Mouse (Mus musculus) intestine, embryonic 14.5 days (tissue): ENCODE results near the gene Tmem120a. TPM values are rescaled to one million over a fixed set of nuclear protein-coding genes. Genes with fewer than 3 reads are reported as not detected.

Source experiments
- ATAC-seq: fragments of 200-750 bp; cut with Nextera tagmentation; replicated peaks from 2 replicates; pipeline ENCODE4 v1.8.0; 2017; ENCODE audit warnings: low read depth, moderate number of reproducible peaks, moderate TSS enrichment, moderate library complexity; ENCODE audit not compliant: low FRiP score, low TSS enrichment
- DNase-seq: peaks from one replicate; pipeline ENCODE4 v3.0.0-alpha.2; 2018; ENCODE audit warnings: low spot score
- H3K27ac ChIP-seq: fragments of 300-500 bp; sonication (generic); 2 replicates; pipeline ENCODE4 v1.5.1; 2014; ENCODE audit warnings: low read depth, mild to moderate bottlenecking, control low read depth
- H3K27me3 ChIP-seq: fragments of 300-500 bp; sonication (generic); replicated peaks from 2 replicates; pipeline ENCODE4 v1.6.1; 2014; ENCODE audit warnings: low read length, control low read depth; ENCODE audit not compliant: control insufficient read depth, insufficient read depth
- H3K36me3 ChIP-seq: fragments of 300-500 bp; sonication (generic); 2 replicates; pipeline ENCODE4 v1.6.1; 2014; ENCODE audit warnings: low read length, control low read depth; ENCODE audit not compliant: control insufficient read depth, insufficient read depth
- H3K4me1 ChIP-seq: fragments of 300-500 bp; sonication (generic); replicated peaks from 2 replicates; pipeline ENCODE4 v1.6.1; 2014; ENCODE audit warnings: low read length, control low read depth, mixed read lengths; ENCODE audit not compliant: control insufficient read depth, insufficient read depth
- H3K4me2 ChIP-seq: fragments of 300-500 bp; sonication (generic); 2 replicates; pipeline ENCODE4 v1.6.1; 2014; ENCODE audit warnings: low read length
- H3K4me3 ChIP-seq: fragments of 300-500 bp; sonication (generic); 2 replicates; pipeline ENCODE4 v1.5.1; 2014; ENCODE audit warnings: low read depth, low read length, control low read depth, mixed read lengths
- H3K9ac ChIP-seq: fragments of 300-500 bp; sonication (generic); 2 replicates; pipeline ENCODE4 v1.6.1; 2014; ENCODE audit warnings: mild to moderate bottlenecking, low read length
- H3K9me3 ChIP-seq: fragments of 300-500 bp; sonication (generic); 2 replicates; pipeline ENCODE4 v1.6.1; 2016; ENCODE audit warnings: low read length, control low read depth; ENCODE audit not compliant: control insufficient read depth
- WGBS: fragments of 180-500 bp; shearing (Covaris S2); extraction: QIAGEN DNeasy Blood & Tissue Kit; methylation state at CpG from one replicate; pipeline ENCODE4 v1.1.7; 2014; 5-methylcytosine and 5-hydroxymethylcytosine counted together
- microRNA-seq: library from miRNA; unstranded; fragments of <30 nt; microRNA quantifications from one replicate; pipeline ENCODE4, GENCODE M21; 2016
- polyA plus RNA-seq: library from polyadenylated mRNA; unstranded; fragments of >200 nt; fragmentation: Nextera tagmentation; extraction: Ambion mirVana; gene quantifications from 2 replicates; pipeline ENCODE4 v1.2.1, GENCODE M21; 2014

Gene Tmem120a
- polyA plus RNA-seq, 1 experiment from 2014 or later: 40.9 TPM

DNA sequence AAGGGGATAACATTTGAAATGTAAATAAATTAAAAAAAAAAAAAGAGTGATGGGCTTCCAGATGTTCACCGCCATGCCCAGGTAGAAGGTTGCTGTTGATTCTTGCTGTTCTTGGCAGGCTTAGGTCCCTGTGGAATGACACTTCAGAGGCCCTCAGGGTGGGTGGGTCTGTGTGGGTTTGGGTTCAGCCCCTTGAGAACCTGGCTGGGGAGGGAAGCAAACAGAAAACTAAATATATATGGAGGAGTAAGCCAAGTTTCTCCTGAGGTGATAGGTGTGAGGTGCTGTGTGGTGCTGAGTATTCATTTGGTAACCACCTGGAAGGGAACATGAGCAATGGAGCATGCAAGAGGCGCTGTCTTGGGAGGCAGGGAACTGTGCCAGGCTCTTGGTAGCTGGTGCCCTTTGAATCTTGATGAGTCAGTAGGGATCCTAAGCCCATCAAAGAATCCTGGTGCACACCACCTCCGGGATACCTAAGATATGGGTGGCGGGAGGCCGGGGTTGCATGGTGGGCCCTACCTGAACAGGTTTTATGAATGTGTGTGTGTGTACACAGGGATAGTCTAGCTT, 50.9 kb downstream of the Tmem120a start:
- Histone ChIP-seq H3K4me2 (no peak overlapping the region), H3K27me3 (no peaks in the 10 kb centered on the region), H3K9ac (no peak overlapping the region), H3K36me3 (no peaks in the 10 kb centered on the region), H3K27ac (no peak overlapping the region), H3K9me3 (no peaks in the 10 kb centered on the region), H3K4me1 (peaks cover 8% of the 10 kb centered on the region; the same call in 1 of the 2 replicates), H3K4me3 (no peak overlapping the region)
- WGBS: 92% methylated on average over 5 of the region's 5 CpGs
- no peak for ATAC-seq
- DNase-seq: no peak

DNA sequence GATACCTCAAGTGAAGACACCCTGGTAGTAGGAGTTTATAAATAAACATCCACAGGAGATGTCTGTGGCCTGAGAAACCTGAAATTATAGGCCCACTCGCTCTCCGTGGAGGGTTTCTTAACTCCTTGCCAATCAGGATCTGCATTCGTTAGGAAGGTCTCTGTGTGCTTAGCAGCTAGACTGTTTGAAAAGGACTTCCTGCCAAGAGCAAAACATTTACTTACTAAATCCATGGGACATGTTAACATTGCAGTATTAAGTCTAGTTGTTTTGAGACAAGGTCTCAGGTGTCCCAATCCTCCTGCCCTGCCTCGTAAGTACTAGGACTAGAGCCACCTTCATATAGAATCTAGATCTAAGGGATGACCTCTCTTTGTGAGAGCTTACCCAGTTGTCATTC, 53.0 kb downstream of the Tmem120a start:
- Histone ChIP-seq H3K9ac (no peak overlapping the region), H3K36me3 (no peaks in the 10 kb centered on the region), H3K27me3 (no peaks in the 10 kb centered on the region), H3K9me3 (no peaks in the 10 kb centered on the region), H3K4me2 (no peak overlapping the region), H3K4me3 (no peak overlapping the region), H3K4me1 (peaks cover 8% of the 10 kb centered on the region; the same call in 1 of the 2 replicates), H3K27ac (no peak overlapping the region)
- DNase-seq: no peak
- no peak for ATAC-seq
- 70% methylated on average over 4 of the region's 4 CpGs for WGBS

DNA sequence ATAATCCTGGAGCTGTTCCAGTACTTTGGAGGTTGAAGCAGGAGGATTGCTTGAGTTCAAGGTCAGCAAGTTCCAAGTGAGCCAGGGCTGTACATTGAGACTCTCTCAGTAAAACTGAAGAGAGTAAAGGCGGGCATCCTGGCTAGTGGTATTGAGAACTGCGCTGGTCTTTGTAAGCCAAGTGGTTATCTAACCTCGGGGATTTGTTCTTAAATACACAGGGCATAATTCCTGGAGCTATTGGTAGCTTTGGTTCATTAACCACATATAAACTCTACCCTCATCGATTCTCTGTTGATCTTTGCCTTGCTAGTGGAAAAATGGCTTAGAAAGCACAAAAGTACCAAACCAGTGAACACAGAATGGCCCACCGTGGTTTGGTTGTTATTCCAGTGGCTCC, 53.8 kb downstream of the Tmem120a start:
- H3K9me3 ChIP-seq: no peaks in the 10 kb centered on the region
- H3K27me3 ChIP-seq: no peaks in the 10 kb centered on the region
- DNase-seq: no peak
- peaks cover 8% of the 10 kb centered on the region; the same call in 1 of the 2 replicates for H3K4me1 ChIP-seq
- 87% methylated on average over 5 of the region's 5 CpGs for WGBS
- H3K4me2 ChIP-seq: peak overlapping the region; percentile 98
- H3K36me3 ChIP-seq: no peaks in the 10 kb centered on the region
- H3K4me3 ChIP-seq: no peak overlapping the region
- H3K9ac ChIP-seq: no peak overlapping the region
- H3K27ac ChIP-seq: no peak overlapping the region
- ATAC-seq: no peak

Small RNA genes lying within 50 kb of the gene (microRNA-seq; reads per million reads assigned to microRNA genes)
- 0.25 reads per million for gene Mir7034

Other genes with a start within 250 kb of the Tmem120a start
- gene Hip1, start 199.3 kb downstream of the Tmem120a start, polyA plus RNA-seq: 32.7 and 37.3 TPM in 2 replicates
- not detected in 2 replicates for gene Ccl26, start 180.9 kb downstream of the Tmem120a start, polyA plus RNA-seq
- gene Ccl24, start 171.4 kb downstream of the Tmem120a start, polyA plus RNA-seq: 13.0 and 16.0 TPM in 2 replicates
- 44.5 and 45.1 TPM in 2 replicates for gene Rhbdd2, start 111.8 kb downstream of the Tmem120a start, polyA plus RNA-seq
- gene Por, start 74.4 kb downstream of the Tmem120a start, polyA plus RNA-seq: 57.7 and 66.5 TPM in 2 replicates
- gene Styxl1, start 33.9 kb upstream of the Tmem120a start, polyA plus RNA-seq: 0.28 TPM in 1 of 2 replicates, not detected in the other
- gene Mdh2, start 34.0 kb upstream of the Tmem120a start, polyA plus RNA-seq: 597 and 634 TPM in 2 replicates
- 2.2 and 2.7 TPM in 2 replicates for gene Srrm3, start 62.4 kb upstream of the Tmem120a start, polyA plus RNA-seq
- 79.9 and 81.7 TPM in 2 replicates for gene Hspb1, start 143.5 kb upstream of the Tmem120a start, polyA plus RNA-seq
- 93.3 and 95.7 TPM in 2 replicates for gene Ywhag, start 190.2 kb upstream of the Tmem120a start, polyA plus RNA-seq
- 2.1 and 2.9 TPM in 2 replicates for gene Ssc4d, start 230.1 kb upstream of the Tmem120a start, polyA plus RNA-seq
- not detected in 2 replicates for gene Zp3, start 235.7 kb upstream of the Tmem120a start, polyA plus RNA-seq